Mouse (Mus musculus) heart, postnatal 10 days (tissue): ENCODE results near the gene Men1. TPM values are rescaled to one million over a fixed set of nuclear protein-coding genes. Genes with fewer than 3 reads are reported as not detected.
"Not testable (repeated sequence)": the region's sequence is repeated elsewhere in the genome, so short reads cannot be mapped to it uniquely, and the experiment has no call there.

Experiments used
- DNase-seq, 2 experiments: peaks; one replicate each; pipeline ENCODE4 v3.0.0; 2021
- intact Hi-C: fragments of 180-260 bp; cut with DNase I; formaldehyde crosslinking; loops from one replicate; pipeline ENCODE4 v1.15.1; 2025
- total RNA-seq, 2 experiments: library from RNA; stranded (reverse); gene quantifications; 2 replicates each; pipeline ENCODE4 v1.2.3; 2021

Gene Men1
- total RNA-seq, 2 experiments from 2014 or later: 18.6 to 21.8 TPM

DNA sequence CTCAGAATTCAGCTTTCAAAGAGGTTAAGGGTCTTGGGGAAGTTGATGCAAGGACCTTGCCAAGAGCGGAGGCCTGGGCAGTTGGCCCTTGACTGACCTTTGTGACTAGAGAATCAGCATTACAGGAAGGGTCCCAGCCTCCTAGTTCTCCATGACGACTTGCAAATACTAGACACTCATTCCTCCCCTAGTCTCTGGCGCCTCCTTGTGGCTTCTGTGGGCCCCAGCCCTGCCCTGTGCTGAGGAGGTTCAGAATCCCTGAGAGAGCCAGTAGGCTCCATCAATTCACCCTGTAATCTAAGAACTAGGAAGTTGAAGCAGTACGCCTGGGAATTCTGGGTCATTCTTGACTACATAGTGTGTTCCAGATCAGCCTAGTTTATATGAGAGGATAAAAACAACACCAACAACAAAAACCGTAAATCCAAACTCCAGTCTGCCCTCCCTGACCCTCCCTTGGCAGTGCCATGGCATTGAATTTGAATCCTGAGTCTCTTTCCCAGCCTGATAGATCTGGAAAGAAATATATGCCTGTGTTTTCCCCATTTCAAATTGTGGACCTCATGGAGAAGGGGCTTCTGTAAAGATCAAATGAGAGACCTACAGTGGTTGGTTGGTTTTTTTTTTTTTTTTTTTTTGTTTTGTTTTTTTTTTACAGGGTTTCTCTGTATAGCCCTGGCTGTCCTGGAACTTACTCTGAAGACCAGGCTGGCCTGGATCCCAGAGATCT is 29.8 kb upstream of the Men1 start:
- peak; percentile 93 to 96 for DNase-seq
- intact Hi-C loops: loop anchor here (1.0 kb wide), 1 partner anchor 37 kb away; no protein-coding TSS in a partner anchor

DNA sequence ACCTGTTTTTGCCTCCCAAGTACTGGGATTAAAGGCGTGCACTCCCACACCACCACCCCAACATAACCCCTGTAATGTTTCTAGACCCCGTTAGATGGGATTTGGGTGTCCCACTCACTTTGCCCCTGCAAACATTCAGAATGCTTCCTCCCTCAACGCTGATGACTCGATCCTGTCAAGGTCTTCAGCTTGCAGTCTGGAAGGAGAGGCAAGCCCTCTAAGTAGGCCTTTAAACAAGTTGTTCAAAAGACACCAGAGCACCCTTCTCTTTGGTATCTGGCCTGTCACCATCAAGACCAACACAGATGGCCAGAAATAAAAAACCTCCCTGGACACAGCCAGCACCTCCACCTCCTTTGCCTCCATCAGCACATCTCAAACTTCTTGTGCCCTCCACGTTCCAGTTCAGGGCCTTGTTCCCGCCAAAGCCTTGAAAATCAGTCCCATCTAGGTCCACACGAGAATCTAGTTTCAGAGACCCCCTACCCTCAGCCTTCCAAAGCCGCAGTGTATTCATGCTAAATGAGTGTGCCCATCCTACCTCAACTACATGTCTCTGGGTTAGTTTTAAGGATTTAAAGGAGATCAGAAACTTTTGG is 29.2 kb upstream of the Men1 start:
- intact Hi-C loops: loop anchor here (2.0 kb wide), 1 partner anchor 25 kb away; no protein-coding TSS in a partner anchor
- no peak for DNase-seq

DNA sequence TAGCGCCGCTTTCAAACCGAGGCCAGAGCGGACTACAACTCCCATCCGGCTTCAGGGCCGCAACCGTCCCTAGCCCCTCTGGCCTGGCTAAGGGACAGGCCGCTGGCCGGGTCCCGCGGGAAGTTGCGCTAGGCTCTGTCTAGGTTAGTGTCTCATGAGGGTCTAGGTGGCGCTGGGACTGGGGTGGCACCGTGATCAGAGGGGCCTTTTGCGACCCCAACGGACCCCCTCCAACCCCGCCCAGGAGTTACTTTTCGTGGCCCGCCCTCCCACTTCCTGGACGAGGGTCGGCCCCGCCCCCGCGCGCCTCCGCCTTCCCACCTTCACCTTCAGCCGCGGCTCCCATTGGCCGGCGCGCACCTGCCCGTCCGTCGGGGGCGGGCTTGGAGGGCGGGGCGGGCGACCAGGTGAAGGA is 28.6 kb upstream of the Men1 start, which contains the start of gene Cdc42bpg:
Gene Cdc42bpg (plus strand): TSS at position 320 of the 415 bp plus-strand sequence.
- DNase-seq: peak; percentile 86 to 89
- intact Hi-C loops: loop anchor here (2.0 kb wide), 1 partner anchor 25 kb away; no protein-coding TSS in a partner anchor

DNA sequence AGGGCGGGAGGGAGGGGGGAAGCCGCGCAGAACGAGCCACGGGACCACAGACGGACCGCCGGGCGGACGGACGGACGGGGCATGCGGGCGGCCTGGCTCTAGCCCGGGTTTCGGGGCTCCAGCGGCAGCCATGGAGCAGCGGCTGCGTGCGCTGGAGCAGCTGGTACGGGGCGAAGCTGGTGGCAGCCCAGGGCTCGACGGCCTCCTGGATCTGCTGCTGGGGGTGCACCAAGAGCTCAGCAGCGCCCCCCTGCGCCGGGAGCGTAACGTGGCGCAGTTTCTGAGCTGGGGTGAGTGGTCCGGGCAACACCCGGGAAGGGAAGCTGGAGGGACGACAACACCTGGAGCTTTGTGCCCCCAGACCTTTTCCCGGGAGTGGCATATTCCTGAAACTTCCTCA is 28.2 kb upstream of the Men1 start:
- peak; percentile 83 to 92 for DNase-seq
- intact Hi-C loops: loop anchor here (2.0 kb wide), 1 partner anchor 24 kb away; no protein-coding TSS in a partner anchor

DNA sequence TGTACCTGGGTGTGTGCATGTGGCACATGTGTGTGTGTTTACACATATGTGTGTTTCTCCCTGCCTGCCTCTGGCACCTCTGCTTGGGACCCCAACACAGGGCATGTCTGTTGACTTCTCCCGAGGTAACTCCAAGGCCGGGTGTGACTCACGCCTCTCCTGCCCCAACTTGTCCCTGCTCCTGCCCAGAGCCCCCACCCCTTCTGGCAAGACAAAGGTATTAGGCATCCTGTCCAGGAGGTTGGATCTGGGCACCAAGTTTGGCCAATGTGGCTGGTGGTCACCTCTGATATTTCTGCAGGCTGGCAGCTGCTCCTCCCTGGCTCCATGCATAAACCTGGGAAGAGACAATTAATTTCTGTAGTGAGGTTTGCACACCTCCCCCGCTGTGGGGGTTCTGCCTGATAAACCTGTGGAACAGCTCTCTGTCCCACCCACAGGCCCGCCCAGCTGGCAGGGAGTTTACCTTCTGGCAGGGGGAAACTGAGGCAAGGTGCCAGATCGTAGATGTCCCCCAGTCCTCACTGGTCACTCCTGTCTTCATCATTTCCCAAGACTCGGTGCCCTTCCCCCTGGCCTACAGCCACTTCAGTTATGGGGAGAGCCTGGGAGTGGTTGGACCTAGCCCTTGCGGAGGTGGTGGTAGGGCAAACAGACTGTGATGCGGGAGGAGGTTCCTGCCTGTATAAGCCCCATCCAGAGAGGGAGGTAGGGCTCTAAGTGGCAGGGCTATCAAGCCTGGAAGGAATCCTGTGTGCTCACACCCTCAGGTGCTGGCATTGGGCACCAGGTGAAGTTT is 26.8 kb upstream of the Men1 start:
- intact Hi-C loops: loop anchor here (2.0 kb wide), 1 partner anchor 23 kb away; no protein-coding TSS in a partner anchor
- DNase-seq: no peak

DNA sequence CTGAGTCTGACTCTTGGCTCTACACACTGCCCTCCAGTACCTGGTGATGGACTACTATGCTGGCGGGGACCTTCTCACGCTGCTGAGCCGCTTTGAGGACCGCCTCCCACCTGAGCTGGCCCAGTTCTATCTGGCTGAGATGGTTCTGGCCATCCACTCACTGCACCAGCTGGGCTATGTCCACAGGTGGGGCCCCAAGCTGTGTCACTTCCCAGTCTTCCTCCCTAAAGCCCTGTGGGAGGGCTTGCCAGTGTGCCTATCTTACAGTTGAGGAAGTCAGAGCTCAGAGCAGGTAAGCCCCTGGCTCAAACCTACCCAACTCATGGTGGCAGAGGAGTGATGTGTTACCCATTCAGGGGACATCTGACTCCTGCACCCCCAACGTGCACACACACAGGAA is 24.6 kb upstream of the Men1 start:
- DNase-seq: no peak
- intact Hi-C loops: no loop called here

DNA sequence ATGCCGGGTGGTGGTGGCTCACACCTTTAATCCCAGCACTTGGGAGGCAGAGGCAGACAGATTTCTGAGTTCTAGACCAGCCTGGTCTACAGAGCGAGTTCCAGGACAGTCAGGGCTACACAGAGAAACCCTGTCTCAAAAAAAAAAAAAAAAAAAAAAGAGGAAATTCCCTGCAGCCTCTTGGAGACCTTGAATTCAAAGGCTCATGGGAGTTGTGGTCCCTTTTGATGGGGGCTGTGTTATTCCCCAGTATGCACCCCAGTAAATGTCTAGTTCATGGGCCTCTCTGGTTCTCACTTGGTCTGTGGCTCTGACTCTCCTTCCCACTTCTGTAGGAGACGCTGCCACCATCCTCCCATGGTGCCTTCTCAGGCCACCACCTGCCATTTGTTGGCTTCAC is 23.0 kb upstream of the Men1 start:
- DNase-seq, intact Hi-C loops: not testable (repeated sequence)

DNA sequence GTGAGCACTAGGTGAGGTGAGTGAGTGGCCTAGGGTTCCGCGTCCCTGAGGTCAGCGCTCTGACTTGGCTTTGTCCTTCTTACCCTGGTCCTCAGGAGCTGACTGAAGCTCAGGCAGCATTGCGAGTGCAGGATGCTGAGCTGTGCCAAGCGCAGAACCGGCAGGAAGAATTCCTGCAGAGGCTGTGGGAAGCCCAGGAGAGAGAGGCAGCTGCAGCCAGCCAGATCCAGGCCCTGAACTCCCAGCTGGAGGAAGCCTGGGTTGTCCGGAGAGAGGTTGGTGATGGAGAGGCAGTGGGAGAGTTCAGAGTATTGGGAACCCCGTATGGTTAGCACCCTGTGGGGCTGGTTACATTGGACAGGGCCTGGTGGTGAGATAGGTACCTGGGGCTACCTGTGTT is 21.0 kb upstream of the Men1 start:
- intact Hi-C loops: no loop called here
- no peak for DNase-seq

DNA sequence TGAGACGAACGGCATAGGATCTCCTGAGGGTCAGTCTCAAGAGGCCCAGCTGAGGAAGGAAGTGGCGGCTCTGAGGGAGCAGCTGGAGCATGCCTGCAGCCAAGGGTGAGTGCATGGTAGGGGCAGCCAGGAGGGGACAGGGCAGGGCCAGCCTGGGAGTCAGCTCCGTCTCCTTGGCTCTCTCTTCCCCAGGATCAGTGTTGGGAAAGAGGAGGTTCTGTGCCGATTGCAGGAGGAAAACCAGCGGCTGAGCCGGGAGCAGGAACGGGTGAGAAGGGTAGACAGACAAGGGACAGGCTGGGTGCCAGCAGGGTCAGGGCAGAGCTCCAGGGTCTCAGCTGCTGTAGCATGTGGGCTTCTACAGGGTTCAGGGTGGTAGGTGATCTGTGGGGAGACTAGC is 20.3 kb upstream of the Men1 start:
- intact Hi-C loops: no loop called here
- DNase-seq: no peak

DNA sequence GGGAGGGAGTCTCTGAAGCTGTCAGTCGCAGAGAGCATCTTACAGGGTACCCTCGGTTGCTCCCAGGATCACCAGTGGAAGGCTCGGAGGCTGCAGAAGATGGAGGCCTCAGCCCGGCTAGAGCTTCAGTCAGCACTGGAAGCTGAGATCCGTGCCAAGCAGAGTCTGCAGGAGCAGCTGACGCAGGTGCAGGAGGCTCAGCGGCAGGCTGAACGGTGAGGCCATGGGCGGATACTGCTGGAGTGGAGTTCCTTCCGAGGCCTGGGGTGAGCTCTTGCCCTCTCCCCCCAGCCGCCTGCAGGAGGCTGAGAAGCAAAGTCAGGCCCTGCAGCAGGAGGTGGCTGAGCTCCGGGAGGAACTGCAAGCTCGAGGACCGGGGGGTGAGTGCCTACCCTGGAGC is 19.2 kb upstream of the Men1 start:
- intact Hi-C loops: no loop called here
- DNase-seq: no peak

DNA sequence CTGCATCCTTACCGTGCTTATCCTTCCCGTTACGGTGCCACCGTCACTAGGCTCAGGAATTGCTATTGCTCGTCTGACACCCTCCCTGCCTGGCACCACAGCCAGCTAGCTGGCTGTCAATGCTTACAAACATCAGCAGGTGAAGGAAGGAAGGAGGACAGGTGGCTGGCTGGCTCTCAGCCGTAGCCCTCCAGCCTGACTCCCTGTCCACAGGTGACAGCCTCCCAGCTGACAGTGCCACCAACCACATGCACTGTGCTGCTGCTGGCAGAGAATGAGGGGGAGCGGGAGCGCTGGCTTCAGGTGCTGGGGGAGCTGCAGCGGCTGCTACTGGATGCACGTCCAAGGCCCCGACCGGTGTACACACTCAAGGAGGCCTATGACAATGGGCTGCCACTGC is 16.6 kb upstream of the Men1 start:
- no peak for DNase-seq
- intact Hi-C loops: no loop called here

DNA sequence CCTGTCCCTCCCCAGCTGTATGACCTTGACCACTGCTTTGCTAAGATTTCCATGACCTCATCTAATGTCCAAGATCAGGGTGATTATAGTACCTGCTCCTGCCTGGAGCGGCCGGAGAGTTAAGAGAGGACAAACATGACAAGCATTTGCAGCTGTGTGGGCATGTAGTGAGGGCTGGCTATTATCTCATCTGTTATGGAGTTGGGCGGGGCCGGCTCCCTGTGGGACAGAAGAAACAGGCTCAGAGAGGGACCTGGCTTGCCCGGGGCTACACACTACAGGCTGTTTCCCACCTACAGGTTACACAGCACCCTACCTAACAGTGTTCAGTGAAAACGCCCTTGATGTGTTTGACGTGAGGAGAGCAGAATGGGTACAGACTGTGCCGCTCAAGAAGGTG is 13.4 kb upstream of the Men1 start:
- intact Hi-C loops: no loop called here
- DNase-seq: no peak

DNA sequence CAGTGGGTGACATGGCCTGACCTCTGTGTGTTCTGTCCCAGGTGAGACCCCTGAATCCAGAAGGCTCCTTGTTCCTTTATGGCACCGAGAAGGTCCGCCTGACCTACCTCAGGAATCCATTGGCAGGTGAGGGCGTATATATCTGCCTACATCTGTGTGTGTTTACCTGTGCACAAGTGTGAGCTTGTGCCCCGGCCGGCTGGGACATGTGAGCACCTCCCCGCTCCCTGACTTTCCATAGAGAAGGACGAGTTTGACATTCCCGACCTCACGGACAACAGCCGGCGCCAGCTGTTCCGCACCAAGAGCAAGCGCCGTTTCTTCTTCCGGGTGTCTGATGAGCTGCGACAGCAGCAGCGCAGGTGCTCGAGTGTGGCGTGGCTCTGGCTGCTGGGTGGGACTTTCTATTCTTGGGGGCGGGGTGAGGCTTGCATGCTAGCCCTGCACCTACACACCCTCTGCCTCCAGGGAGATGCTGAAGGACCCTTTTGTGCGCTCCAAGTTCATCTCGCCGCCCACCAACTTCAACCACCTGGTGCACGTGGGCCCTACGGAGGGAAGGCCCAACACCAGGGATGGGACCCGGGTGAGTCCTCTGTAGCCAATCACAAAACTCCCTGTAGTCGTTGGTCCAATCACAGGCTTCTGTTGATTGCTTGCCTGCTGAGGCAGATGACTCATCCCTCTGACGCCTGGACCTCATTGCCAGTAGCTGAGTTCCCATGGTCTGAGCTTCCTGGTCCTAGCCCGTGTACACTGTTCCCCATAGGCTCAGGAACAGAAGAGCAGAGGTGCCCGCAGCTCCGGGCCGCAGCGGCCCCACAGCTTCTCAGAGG is 12.8 kb upstream of the Men1 start:
- peak in 1 of 2 experiments; percentile 54 for DNase-seq

DNA sequence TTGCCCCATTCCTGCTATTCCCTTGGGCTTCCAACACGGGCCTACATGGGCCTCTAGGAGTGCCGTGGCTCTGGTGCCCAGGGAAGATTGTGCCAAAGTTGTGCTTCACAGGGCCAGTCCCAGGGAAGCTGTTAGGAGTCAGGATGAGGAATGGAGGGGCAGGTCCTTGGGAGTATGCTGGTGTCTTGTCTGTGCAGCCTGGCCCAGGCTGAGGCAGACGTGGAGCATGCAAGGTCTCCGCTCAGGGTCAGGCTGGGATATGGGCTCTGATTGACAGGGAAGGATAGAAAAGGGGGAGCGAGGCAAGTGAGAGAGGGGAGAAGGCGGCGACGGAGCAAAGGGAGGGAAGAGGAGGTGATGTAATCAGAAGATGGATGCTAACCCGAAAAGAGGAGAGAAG is 10.0 kb upstream of the Men1 start:
- intact Hi-C loops: no loop called here
- DNase-seq: no peak

More for the DNA sequence above, 12.8 kb upstream of the Men1 start:
- intact Hi-C loops: no loop called here

DNA sequence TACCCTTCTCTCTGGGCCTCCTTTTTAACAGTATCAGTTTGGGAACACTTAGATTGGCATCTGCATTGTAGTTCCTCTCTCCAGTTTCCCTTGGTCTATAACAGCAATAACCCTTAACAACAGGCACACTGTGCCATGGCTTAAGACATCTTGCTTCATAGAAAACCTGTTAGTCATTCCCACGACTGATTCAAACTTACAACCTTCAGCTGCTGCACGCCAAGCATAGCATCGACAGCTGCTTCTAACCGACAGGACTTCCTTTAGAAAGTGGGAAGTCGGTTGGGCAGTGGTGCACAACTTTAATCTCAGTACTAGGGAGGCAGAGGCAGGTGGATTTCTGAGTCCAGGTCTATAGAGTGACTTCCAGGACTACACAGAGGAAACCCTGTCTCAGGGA is 3.6 kb upstream of the Men1 start:
- DNase-seq: no peak
- intact Hi-C loops: loop anchor here (1.0 to 5.0 kb wide), 4 partner anchors 24 to 364 kb away; partner anchors contain the start of genes Arl2, Batf2 and Cdc42bpg

DNA sequence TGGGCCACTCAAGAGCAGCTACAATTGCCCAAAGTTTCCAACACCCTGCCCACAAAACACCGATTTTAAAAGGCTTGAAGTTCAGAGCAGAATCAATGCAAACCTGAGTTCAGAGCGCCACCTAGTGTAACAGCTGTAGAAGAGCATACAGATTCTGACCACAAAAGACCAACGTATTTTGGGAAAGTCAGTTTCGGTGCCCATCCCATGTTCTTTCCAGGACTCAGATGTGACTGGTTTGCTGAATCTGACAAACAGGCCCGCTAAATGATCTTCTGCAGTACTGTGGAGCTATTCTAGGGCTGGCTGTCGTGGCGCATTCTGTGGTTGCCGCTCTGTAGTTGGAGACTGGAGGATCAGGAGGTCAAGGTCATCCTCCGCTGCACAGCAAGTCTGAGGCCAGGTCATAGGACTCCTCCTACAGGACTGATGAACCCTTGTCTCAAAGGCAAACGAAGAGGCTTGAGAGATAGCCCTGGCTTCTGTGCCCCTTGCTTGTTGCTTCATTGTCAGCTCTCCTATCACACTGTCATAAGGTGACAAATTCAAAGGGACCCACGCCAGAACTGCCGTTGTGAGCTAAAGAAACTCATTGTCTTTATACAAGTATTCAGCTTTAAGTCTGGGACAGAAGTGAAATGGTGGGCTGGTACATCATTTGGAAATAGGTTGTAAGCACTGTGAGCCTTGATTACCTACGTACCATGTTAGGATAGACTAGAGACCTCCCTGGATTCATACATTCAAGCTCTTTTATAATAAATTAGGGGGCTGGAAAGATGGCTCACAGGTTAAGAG is 2.9 kb upstream of the Men1 start:
- DNase-seq: peak; percentile 72 to 88
- intact Hi-C loops: loop anchor here (1.0 to 5.0 kb wide), 4 partner anchors 25 to 365 kb away; partner anchors contain the start of genes Arl2, Batf2 and Cdc42bpg

DNA sequence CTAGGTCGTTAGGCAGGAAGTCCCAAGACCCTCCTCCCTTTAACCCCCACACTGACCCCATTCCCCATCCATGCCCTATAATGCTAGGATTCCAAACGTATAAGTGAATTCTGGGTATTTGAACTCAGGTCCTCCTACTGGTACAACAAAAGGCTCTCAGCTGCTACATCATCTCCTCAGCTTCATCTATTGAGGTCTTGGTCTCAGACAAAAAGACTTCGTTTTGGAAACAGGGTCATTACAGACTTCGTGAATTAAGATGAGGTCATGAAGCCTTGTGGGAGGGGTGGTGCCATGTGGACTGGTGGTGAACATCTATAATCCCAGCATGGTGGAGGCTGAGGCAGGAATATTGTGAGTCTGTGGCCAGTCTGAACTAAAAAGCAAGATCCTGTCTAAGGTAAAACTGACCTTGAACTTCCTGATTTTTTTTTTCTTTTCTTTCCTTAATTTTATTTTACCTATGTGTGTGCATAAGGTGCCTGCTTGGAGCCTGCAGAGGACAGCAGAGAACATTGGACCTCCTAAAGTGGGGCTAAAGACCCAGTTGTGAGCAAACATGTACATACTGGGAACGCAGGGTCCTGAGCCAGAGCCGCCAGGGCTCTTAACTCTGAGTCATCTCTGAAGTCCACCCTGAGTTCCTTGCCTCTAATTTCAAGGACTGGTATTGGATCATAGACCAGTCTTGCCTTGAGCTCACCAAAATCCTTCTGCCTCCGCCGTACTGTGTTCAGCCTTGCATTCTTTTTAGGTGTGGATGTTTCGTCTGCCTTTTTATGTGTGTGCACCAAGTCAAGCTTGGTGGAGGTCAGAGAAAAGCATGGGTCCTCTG is 801 bp upstream of the Men1 start:
- DNase-seq: no peak

DNA sequence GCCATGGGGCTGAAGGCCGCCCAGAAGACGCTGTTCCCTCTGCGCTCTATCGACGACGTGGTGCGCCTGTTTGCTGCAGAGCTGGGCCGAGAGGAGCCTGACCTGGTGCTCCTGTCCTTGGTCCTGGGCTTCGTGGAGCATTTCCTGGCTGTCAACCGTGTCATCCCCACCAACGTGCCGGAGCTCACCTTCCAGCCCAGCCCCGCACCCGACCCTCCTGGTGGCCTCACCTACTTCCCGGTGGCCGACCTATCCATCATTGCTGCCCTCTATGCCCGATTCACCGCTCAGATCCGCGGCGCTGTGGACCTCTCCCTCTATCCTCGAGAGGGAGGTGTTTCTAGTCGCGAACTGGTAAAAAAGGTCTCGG is 664 bp downstream of the Men1 start:
- DNase-seq: peak; percentile 37 to 45
- intact Hi-C loops: no loop called here

More for the DNA sequence above, 801 bp upstream of the Men1 start:
- intact Hi-C loops: loop anchor here (5.0 kb wide), 2 partner anchors 192 to 367 kb away; partner anchors contain the start of genes Arl2 and Batf2
